Mouse (Mus musculus) kidney, postnatal 0 days (tissue): ENCODE measurements around the gene Cyct. TPM values are rescaled to one million over a fixed set of nuclear protein-coding genes. Genes with fewer than 3 reads are reported as not detected.

Source experiments
- ATAC-seq: fragments of 200-750 bp; cut with Nextera tagmentation; replicated peaks from 2 replicates; pipeline ENCODE4 v1.8.0; 2017; ENCODE audit warnings: low read depth, moderate number of reproducible peaks, moderate TSS enrichment, moderate library complexity; ENCODE audit not compliant: low FRiP score
- DNase-seq: peaks from one replicate; pipeline ENCODE4 v3.0.0-alpha.2; 2016; ENCODE audit warnings: low spot score
- H3K27ac ChIP-seq: fragments of 300-500 bp; sonication (generic); 2 replicates; pipeline ENCODE4 v1.5.1; 2014; ENCODE audit warnings: mild to moderate bottlenecking
- H3K27me3 ChIP-seq: fragments of 300-500 bp; sonication (generic); 2 replicates; pipeline ENCODE4 v1.6.1; 2014; ENCODE audit warnings: low read length, mixed read lengths; ENCODE audit not compliant: insufficient read depth
- H3K36me3 ChIP-seq: fragments of 300-500 bp; sonication (generic); 2 replicates; pipeline ENCODE4 v1.6.1; 2014; ENCODE audit warnings: low read length, mixed read lengths; ENCODE audit not compliant: insufficient read depth
- H3K4me1 ChIP-seq: fragments of 300-500 bp; sonication (generic); replicated peaks from 2 replicates; pipeline ENCODE4 v1.6.1; 2014; ENCODE audit warnings: antibody characterized with exemption, low read length, mixed read lengths; ENCODE audit not compliant: insufficient read depth
- H3K4me2 ChIP-seq: fragments of 300-500 bp; sonication (generic); 2 replicates; pipeline ENCODE4 v1.6.1; 2014; ENCODE audit warnings: mild to moderate bottlenecking, low read length, moderate library complexity, mixed read lengths
- H3K4me3 ChIP-seq: fragments of 300-500 bp; sonication (generic); replicated peaks from 2 replicates; pipeline ENCODE4 v1.5.1; 2014; ENCODE audit warnings: low read depth, low read length
- H3K9ac ChIP-seq: fragments of 300-500 bp; sonication (generic); 2 replicates; pipeline ENCODE4 v1.6.1; 2014; ENCODE audit warnings: low read depth, low read length
- H3K9me3 ChIP-seq: fragments of 300-500 bp; sonication (generic); replicated peaks from 2 replicates; pipeline ENCODE4 v1.6.1; 2016; ENCODE audit warnings: low read length, inconsistent platforms, mixed read lengths
- CTCF ChIP-seq: IDR thresholded peaks from 2 replicates; pipeline ENCODE4 v1.5.1; 2016; ENCODE audit warnings: antibody characterized with exemption, low read depth, mild to moderate bottlenecking, moderate library complexity
- WGBS: fragments of 180-500 bp; shearing (Covaris S2); extraction: QIAGEN DNeasy Blood & Tissue Kit; methylation state at CpG from one replicate; pipeline ENCODE4 v1.1.7; 2014; 5-methylcytosine and 5-hydroxymethylcytosine counted together
- polyA plus RNA-seq: library from polyadenylated mRNA; unstranded; fragments of >200 nt; fragmentation: Nextera tagmentation; extraction: Ambion mirVana; gene quantifications from 2 replicates; pipeline ENCODE4 v1.2.1, GENCODE M21; 2015

The Cyct gene
- polyA plus RNA-seq, 1 experiment from 2014 or later = 0.18 TPM

- peaks cover 14% of the 10 kb centered on the region; the same call in 1 of the 2 replicates for H3K36me3 ChIP-seq
- H3K27me3 ChIP-seq = no peaks in the 10 kb centered on the region
- H3K4me2 ChIP-seq = peak within 1 kb of the TSS; percentile 92
- TF ChIP-seq CTCF = peak; percentile 87
- peak within 1 kb of the TSS; percentile 70 for H3K27ac ChIP-seq
- under 1% methylated on average over 61 of the region's 61 CpGs for WGBS
- DNase-seq = peak; percentile 90
- peak; percentile 89 for ATAC-seq
- H3K9me3 ChIP-seq = no peaks in the 10 kb centered on the region
- no peaks in the 10 kb centered on the region for H3K4me1 ChIP-seq
- peak within 1 kb of the TSS; percentile 94 for H3K4me3 ChIP-seq
- H3K9ac ChIP-seq = peak within 1 kb of the TSS; percentile 85
Measured at GRCm38 (mm10) chr2:76369821-76370655, 9.8 kb upstream of the Cyct start, which contains the start of gene Rbm45. Gene Rbm45 (plus strand): TSS chr2:76369984.

- Histone ChIP-seq H3K36me3 (peaks cover 11% of the 10 kb centered on the region; the same call in 1 of the 2 replicates), H3K9ac (0 out of 2 replicates have a peak overlapping the region, but pooled peaks have one; percentile 23), H3K27ac (no peak overlapping the region), H3K4me3 (no peak overlapping the region), H3K9me3 (no peaks in the 10 kb centered on the region), H3K4me1 (no peaks in the 10 kb centered on the region), H3K4me2 (no peak overlapping the region), H3K27me3 (no peaks in the 10 kb centered on the region)
- no peak for TF ChIP-seq CTCF
- DNase-seq = no peak
- 72% methylated on average over 13 of the region's 13 CpGs for WGBS
- no peak for ATAC-seq
Measured at GRCm38 (mm10) chr2:76368861-76369660, 8.8 kb upstream of the Cyct start.

- Histone ChIP-seq H3K9ac (no peak overlapping the region), H3K4me2 (no peak overlapping the region), H3K27me3 (no peaks in the 10 kb centered on the region), H3K36me3 (peaks cover 4% of the 10 kb centered on the region; the same call in 1 of the 2 replicates), H3K27ac (no peak overlapping the region), H3K4me1 (no peaks in the 10 kb centered on the region), H3K4me3 (no peak overlapping the region), H3K9me3 (no peaks in the 10 kb centered on the region)
- DNase-seq (peak; percentile 81), ATAC-seq (no peak)
- WGBS = 16% methylated on average over 9 of the region's 9 CpGs
- TF ChIP-seq CTCF = peak; percentile 97
Measured at GRCm38 (mm10) chr2:76367188-76367922, 7.1 kb upstream of the Cyct start.

GRCm38 (mm10) chr2:76365811-76366210, 5.6 kb upstream of the Cyct start:
- Histone ChIP-seq H3K36me3 (no peaks in the 10 kb centered on the region), H3K27me3 (no peaks in the 10 kb centered on the region), H3K27ac (no peak overlapping the region), H3K4me2 (no peak overlapping the region), H3K9ac (no peak overlapping the region), H3K4me3 (no peak overlapping the region), H3K9me3 (no peaks in the 10 kb centered on the region), H3K4me1 (no peaks in the 10 kb centered on the region)
- ATAC-seq (no peak), DNase-seq (no peak)
- TF ChIP-seq CTCF = no peak
- WGBS = 75% methylated on average over 4 of the region's 4 CpGs

GRCm38 (mm10) chr2:76362111-76362510, 1.9 kb upstream of the Cyct start:
- Histone ChIP-seq H3K9me3 (no peaks in the 10 kb centered on the region), H3K27me3 (no peaks in the 10 kb centered on the region), H3K27ac (no peak overlapping the region), H3K4me1 (no peaks in the 10 kb centered on the region), H3K4me2 (no peak overlapping the region), H3K9ac (no peak overlapping the region), H3K4me3 (no peak overlapping the region), H3K36me3 (no peaks in the 10 kb centered on the region)
- ATAC-seq = no peak
- WGBS = 43% methylated on average over 2 of the region's 2 CpGs
- peak; percentile 80 for TF ChIP-seq CTCF
- DNase-seq = peak; percentile 57

- no peak overlapping the region for H3K27ac ChIP-seq
- no peak for TF ChIP-seq CTCF
Measured at GRCm38 (mm10) chr2:76347839-76348238, 12.4 kb downstream of the Cyct start.

More at GRCm38 (mm10) chr2:76347839-76348238, 12.4 kb downstream of the Cyct start:
- Histone ChIP-seq H3K4me1 (no peaks in the 10 kb centered on the region), H3K9ac (no peak overlapping the region), H3K9me3 (no peaks in the 10 kb centered on the region), H3K4me3 (no peak overlapping the region), H3K27me3 (no peaks in the 10 kb centered on the region), H3K4me2 (no peak overlapping the region), H3K36me3 (no peaks in the 10 kb centered on the region)
- ATAC-seq (no peak), DNase-seq (no peak)
- WGBS = 81% methylated on average over 6 of the region's 6 CpGs
